Mouse (Mus musculus) heart, postnatal 25 days (tissue): ENCODE results near the gene C2cd2. TPM values are rescaled to one million over a fixed set of nuclear protein-coding genes. Genes with fewer than 3 reads are reported as not detected.
"Not testable (repeated sequence)": the region's sequence is repeated elsewhere in the genome, so short reads cannot be mapped to it uniquely, and the experiment has no call there.

Experiments
- DNase-seq: peaks from one replicate; pipeline ENCODE4 v3.0.0; 2022; ENCODE audit warnings: low spot score
- intact Hi-C: fragments of 180-260 bp; cut with DNase I; formaldehyde crosslinking; loops from one replicate; pipeline ENCODE4 v1.15.1; 2025
- total RNA-seq, 2 experiments: library from RNA; stranded (reverse); gene quantifications; 2 replicates each; pipeline ENCODE4 v1.2.3; 2021

Gene C2cd2
- 10 to 100 TPM; 20.2 to 25.2 TPM for total RNA-seq

- DNase-seq = peak; percentile 94
- intact Hi-C loops = loop anchor here (5.0 kb wide), 1 partner anchor 35 kb away; the partner anchor contains the start of gene B230307C23Rik
These were observed at the start of gene C2cd2, which contains the start of gene Zbtb21 for GRCm38 (mm10) chr16:97962151-97962948. Gene C2cd2, minus strand, starts transcription at chr16:97962598. Gene Zbtb21, minus strand, starts transcription at chr16:97962622.

DNA sequence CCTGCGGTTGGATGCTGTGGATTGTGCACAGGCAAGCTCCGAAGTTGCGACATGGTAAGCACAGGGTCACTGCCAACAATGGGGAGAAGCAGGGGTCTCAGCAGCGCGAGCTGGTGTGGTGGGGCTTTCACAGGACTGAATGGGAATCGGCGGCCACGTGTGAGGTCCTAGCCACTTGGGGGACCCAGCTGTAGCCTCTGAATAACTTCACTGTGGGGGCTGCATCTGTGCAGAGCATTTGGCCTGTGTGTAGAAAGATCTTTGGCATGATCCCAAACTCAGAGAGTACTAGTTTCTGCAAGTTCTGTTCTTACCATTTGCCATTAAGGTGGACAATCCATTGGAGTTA lies 35.0 kb upstream of the C2cd2 start:
- not testable (repeated sequence) for DNase-seq
- intact Hi-C loops = loop anchor here (5.0 to 10.0 kb wide), 3 partner anchors 35 to 143 kb away; partner anchors contain the start of genes C2cd2, Prdm15 and Zbtb21

GRCm38 (mm10) chr16:97996616-97997382 lies 34.4 kb upstream of the C2cd2 start, which contains the start of gene B230307C23Rik:
Gene B230307C23Rik, plus strand, starts transcription at chr16:97997315.
- peak; percentile 78 for DNase-seq
- intact Hi-C loops = loop anchor here (5.0 to 10.0 kb wide), 3 partner anchors 34 to 142 kb away; partner anchors contain the start of genes C2cd2, Prdm15 and Zbtb21

DNA sequence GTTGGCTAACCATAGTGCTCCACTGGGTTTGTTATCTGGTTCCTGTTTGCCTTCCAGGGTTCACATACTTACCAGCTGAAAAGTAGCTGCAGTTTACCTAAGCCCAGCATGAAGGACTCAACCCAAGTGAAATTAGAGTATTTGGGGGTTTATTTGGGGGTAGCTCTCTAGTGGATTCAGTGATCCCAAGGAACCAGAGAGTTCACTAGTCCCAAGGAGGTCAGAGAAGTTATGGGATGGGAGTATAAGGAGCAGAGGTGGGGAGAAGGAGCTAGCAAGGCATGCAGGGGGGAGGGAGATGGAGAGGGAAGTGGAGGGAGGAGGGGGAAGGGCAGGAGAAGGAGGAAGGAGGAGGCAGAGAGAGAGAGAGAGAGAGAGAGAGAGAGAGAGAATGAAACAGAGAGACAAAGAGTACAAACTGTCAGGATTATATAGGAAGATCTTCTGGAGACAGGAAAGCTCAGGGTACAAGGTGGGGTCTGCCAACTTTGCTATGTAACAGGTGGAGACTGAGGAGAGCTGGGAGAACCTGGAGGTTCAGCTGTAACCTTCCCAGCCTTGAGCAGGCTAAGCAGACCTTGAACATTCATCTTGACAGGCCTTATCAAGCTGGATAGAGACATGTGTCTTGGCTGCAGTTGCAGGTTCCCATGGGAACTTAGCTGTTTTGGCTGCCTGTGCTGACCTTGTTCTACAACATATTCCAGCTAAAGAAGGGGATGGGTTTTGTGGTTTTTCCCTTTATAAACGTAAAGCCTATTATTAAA lies 33.6 kb upstream of the C2cd2 start:
- peak; percentile 24 for DNase-seq
- intact Hi-C loops = loop anchor here (5.0 to 10.0 kb wide), 3 partner anchors 34 to 141 kb away; partner anchors contain the start of genes C2cd2, Prdm15 and Zbtb21

- DNase-seq = not testable (repeated sequence)
- intact Hi-C loops = loop anchor here (5.0 to 10.0 kb wide), 2 partner anchors 138 to 185 kb away; partner anchors contain the start of gene Prdm15
These were observed 30.1 kb upstream of the C2cd2 start for GRCm38 (mm10) chr16:97992477-97992876.

DNA sequence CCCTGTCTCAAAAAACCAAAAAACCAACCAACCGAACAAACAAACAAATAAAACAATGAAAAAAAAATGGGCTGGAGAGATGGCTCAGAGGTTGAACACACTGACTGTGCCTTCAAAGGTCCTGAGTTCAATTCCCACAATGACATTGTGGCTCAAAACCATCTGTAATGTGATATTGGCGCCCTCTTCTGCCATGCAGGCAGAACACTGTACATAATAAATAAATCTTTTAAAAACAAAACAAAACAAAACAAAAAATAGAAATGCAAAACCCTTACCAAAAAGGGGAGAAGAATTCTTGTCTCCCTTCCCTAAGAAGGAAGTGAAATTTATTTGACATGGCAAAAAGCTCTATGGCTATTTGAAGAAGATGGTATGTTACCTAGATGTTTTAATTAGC lies 29.1 kb upstream of the C2cd2 start:
- intact Hi-C loops = loop anchor here (5.0 to 10.0 kb wide), 2 partner anchors 137 to 184 kb away; partner anchors contain the start of gene Prdm15
- no peak for DNase-seq

- intact Hi-C loops = no loop called here
- no peak for DNase-seq
These were observed 22.2 kb upstream of the C2cd2 start for GRCm38 (mm10) chr16:97984589-97984988.

- DNase-seq = no peak
- intact Hi-C loops = no loop called here
These were observed 19.0 kb upstream of the C2cd2 start for GRCm38 (mm10) chr16:97981362-97981761.

DNA sequence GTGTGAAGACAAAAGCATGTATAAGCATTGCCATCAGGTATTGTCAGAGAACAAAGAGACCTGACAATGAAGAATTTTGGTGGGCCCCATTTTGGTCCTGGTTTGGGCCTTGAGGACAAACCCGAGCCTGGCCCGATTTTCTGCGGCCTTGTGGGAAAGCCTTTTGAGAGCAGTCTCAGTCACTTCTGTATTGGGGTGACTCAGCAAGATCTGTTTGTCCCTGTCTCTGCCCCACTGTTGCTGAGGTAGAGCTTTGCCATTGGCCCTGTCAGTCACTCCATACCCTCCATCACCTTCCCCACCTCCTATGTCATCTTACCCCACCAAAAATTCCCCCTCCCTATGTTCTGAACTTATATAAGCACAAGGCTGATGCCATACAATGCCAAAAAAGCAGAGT lies 15.3 kb upstream of the C2cd2 start:
- DNase-seq = no peak
- intact Hi-C loops = no loop called here

- intact Hi-C loops = no loop called here
- DNase-seq = no peak
These were observed 14.9 kb upstream of the C2cd2 start for GRCm38 (mm10) chr16:97977277-97977676.

DNA sequence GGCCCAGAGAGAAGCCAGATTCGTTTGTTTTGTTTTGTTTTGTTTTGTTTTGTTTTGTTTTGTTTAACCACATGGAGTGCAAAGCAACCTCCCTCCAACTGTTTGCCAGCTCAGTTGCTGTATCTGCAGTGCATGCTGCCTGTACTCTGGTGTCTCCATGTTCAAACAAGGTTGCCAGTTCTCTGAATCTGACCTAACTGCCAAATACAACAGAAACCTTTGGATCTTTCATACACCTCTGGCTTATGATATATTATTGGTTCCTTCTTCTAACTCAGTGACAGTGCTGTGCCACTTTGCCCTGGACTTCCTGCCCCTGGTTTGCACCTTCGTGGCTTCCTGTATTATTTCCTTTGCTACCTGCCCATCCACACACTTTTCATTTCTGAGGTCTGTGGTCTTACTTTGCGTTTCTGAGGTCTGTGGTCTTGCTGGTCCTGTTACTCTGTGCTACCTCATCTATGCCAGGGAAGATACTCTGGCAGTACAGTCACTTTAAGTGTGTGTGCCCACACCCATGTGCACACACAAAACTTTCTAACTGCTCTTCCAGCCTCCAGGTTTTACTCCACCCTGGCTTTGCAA lies 1.6 kb upstream of the C2cd2 start:
- intact Hi-C loops = loop anchor here (5.0 kb wide), 1 partner anchor 33 kb away; the partner anchor contains the start of gene B230307C23Rik
- no peak for DNase-seq

- intact Hi-C loops = loop anchor here (2.0 to 5.0 kb wide), 3 partner anchors 36 to 111 kb away; partner anchors contain the start of genes B230307C23Rik and Prdm15
- no peak for DNase-seq
These were observed 832 bp downstream of the C2cd2 start for GRCm38 (mm10) chr16:97961381-97962150.

DNA sequence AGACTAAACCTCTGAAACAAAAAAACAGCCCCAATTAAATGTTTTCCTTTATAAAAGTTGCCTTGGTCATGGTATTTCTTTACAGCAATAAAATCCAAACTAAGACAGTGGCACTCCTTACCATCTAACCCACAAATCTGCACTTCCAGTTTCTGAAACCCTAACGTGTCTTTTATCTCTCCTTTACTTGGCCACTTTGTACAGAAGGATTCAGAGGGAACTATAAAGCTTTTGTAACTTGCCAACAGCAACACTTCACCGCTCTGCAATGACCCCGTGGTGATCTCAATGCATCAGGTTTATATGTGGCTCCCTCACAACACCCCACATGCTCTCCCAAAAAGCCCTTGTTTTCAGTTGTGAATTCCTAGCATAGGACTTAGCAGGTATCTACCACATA lies 2.0 kb downstream of the C2cd2 start:
- no peak for DNase-seq
- intact Hi-C loops = loop anchor here (2.0 to 5.0 kb wide), 3 partner anchors 37 to 110 kb away; partner anchors contain the start of genes B230307C23Rik and Prdm15

- intact Hi-C loops = no loop called here
- no peak for DNase-seq
These were observed 3.9 kb downstream of the C2cd2 start for GRCm38 (mm10) chr16:97958401-97958973.

- DNase-seq = no peak
- intact Hi-C loops = no loop called here
These were observed 4.8 kb downstream of the C2cd2 start for GRCm38 (mm10) chr16:97957626-97958025.

- DNase-seq = no peak
- intact Hi-C loops = no loop called here
These were observed 6.4 kb downstream of the C2cd2 start for GRCm38 (mm10) chr16:97956011-97956410.

- intact Hi-C loops = no loop called here
- DNase-seq = no peak
These were observed 9.1 kb downstream of the C2cd2 start for GRCm38 (mm10) chr16:97953300-97953699.

- intact Hi-C loops = no loop called here
- no peak for DNase-seq
These were observed 9.6 kb downstream of the C2cd2 start for GRCm38 (mm10) chr16:97952801-97953200.
